Mouse (Mus musculus) liver, embryonic 15.5 days (tissue): ENCODE measurements around the gene Babam2. TPM values are rescaled to one million over a fixed set of nuclear protein-coding genes. Genes with fewer than 3 reads are reported as not detected.

Experiments
- ATAC-seq: fragments of 200-750 bp; cut with Nextera tagmentation; 2 replicates; pipeline ENCODE4 v1.8.0; 2017; ENCODE audit warnings: moderate number of reproducible peaks, mild to moderate bottlenecking, moderate library complexity; ENCODE audit not compliant: insufficient read depth
- H3K27ac ChIP-seq: fragments of 300-500 bp; sonication (generic); replicated peaks from 2 replicates; pipeline ENCODE4 v1.5.1; 2015; ENCODE audit warnings: mild to moderate bottlenecking, inconsistent platforms
- H3K27me3 ChIP-seq: fragments of 300-500 bp; sonication (generic); 2 replicates; pipeline ENCODE4 v1.6.1; 2015; ENCODE audit warnings: mild to moderate bottlenecking, inconsistent platforms
- H3K36me3 ChIP-seq: fragments of 300-500 bp; sonication (generic); replicated peaks from 2 replicates; pipeline ENCODE4 v1.6.1; 2015; ENCODE audit warnings: moderate library complexity, mild to moderate bottlenecking, inconsistent platforms
- H3K4me1 ChIP-seq: fragments of 300-500 bp; sonication (generic); replicated peaks from 2 replicates; pipeline ENCODE4 v1.6.1; 2015; ENCODE audit warnings: inconsistent platforms
- H3K4me2 ChIP-seq: fragments of 300-500 bp; sonication (generic); 2 replicates; pipeline ENCODE4 v1.6.1; 2015; ENCODE audit warnings: moderate library complexity, mild to moderate bottlenecking, inconsistent platforms
- H3K4me3 ChIP-seq: fragments of 300-500 bp; sonication (generic); replicated peaks from 2 replicates; pipeline ENCODE4 v1.5.1; 2015; ENCODE audit warnings: mild to moderate bottlenecking, inconsistent platforms
- H3K9ac ChIP-seq: fragments of 300-500 bp; sonication (generic); 2 replicates; pipeline ENCODE4 v1.6.1; 2015; ENCODE audit warnings: moderate library complexity, mild to moderate bottlenecking, inconsistent platforms
- H3K9me3 ChIP-seq: fragments of 300-500 bp; sonication (generic); replicated peaks from 2 replicates; pipeline ENCODE4 v1.6.1; 2016; ENCODE audit warnings: inconsistent platforms
- WGBS: fragments of 180-500 bp; shearing (Covaris S2); methylation state at CpG from one replicate; pipeline ENCODE4 v1.1.7; 2015; ENCODE audit warnings: mixed read lengths; ENCODE audit not compliant: insufficient replicate concordance; 5-methylcytosine and 5-hydroxymethylcytosine counted together
- polyA plus RNA-seq: library from polyadenylated mRNA; unstranded; fragments of >200 nt; fragmentation: Nextera tagmentation; extraction: Ambion mirVana; gene quantifications from 2 replicates; pipeline ENCODE4 v1.2.1, GENCODE M21; 2015

The Babam2 gene
- polyA plus RNA-seq, 1 experiment from 2014 or later, result 30.8 TPM

- H3K36me3 ChIP-seq, result no peaks in the 10 kb centered on the region
- H3K4me3 ChIP-seq, result no peak overlapping the region
- H3K4me2 ChIP-seq, result no peak overlapping the region
- no peaks in the 10 kb centered on the region for H3K9me3 ChIP-seq
- ATAC-seq, result no peak
- no peaks in the 10 kb centered on the region for H3K27me3 ChIP-seq
- no peak overlapping the region for H3K9ac ChIP-seq
- 51% methylated on average over 3 of the region's 3 CpGs for WGBS
- no peak overlapping the region for H3K27ac ChIP-seq
- H3K4me1 ChIP-seq, result no peaks in the 10 kb centered on the region
Measured at GRCm38 (mm10) chr5:31936523-31936922, 239.0 kb downstream of the Babam2 start.

- H3K9ac ChIP-seq, result no peak overlapping the region
- H3K4me2 ChIP-seq, result no peak overlapping the region
- H3K4me3 ChIP-seq, result no peak overlapping the region
- H3K27ac ChIP-seq, result no peak overlapping the region
- H3K36me3 ChIP-seq, result no peaks in the 10 kb centered on the region
- WGBS, result 68% methylated on average over 8 of the region's 8 CpGs
- no peaks in the 10 kb centered on the region for H3K9me3 ChIP-seq
- no peak for ATAC-seq
- H3K4me1 ChIP-seq, result no peaks in the 10 kb centered on the region
- no peaks in the 10 kb centered on the region for H3K27me3 ChIP-seq
Measured at GRCm38 (mm10) chr5:31940876-31941275, 243.4 kb downstream of the Babam2 start.

GRCm38 (mm10) chr5:31947185-31947584 lies 249.7 kb downstream of the Babam2 start:
- Histone ChIP-seq H3K9me3 (no peaks in the 10 kb centered on the region), H3K4me1 (no peaks in the 10 kb centered on the region), H3K36me3 (no peaks in the 10 kb centered on the region), H3K27me3 (no peaks in the 10 kb centered on the region), H3K4me3 (no peak overlapping the region), H3K9ac (no peak overlapping the region), H3K27ac (no peak overlapping the region), H3K4me2 (no peak overlapping the region)
- ATAC-seq, result no peak
- WGBS, result 55% methylated on average over 4 of the region's 4 CpGs

GRCm38 (mm10) chr5:31949389-31949788 lies 251.9 kb downstream of the Babam2 start:
- Histone ChIP-seq H3K36me3 (no peaks in the 10 kb centered on the region), H3K9me3 (no peaks in the 10 kb centered on the region), H3K27ac (no peak overlapping the region), H3K4me1 (no peaks in the 10 kb centered on the region), H3K27me3 (no peaks in the 10 kb centered on the region), H3K9ac (no peak overlapping the region), H3K4me3 (no peak overlapping the region), H3K4me2 (no peak overlapping the region)
- WGBS, result 62% methylated on average over 8 of the region's 8 CpGs
- ATAC-seq, result no peak

- Histone ChIP-seq H3K4me3 (no peak overlapping the region), H3K4me2 (no peak overlapping the region), H3K36me3 (no peaks in the 10 kb centered on the region), H3K27ac (no peak overlapping the region), H3K27me3 (no peaks in the 10 kb centered on the region), H3K4me1 (no peaks in the 10 kb centered on the region), H3K9me3 (no peaks in the 10 kb centered on the region), H3K9ac (no peak overlapping the region)
- 70% methylated on average over 4 of the region's 4 CpGs for WGBS
- ATAC-seq, result no peak
Measured at GRCm38 (mm10) chr5:31950532-31950931, 253.0 kb downstream of the Babam2 start.

GRCm38 (mm10) chr5:31955184-31955583 lies 257.7 kb downstream of the Babam2 start:
- Histone ChIP-seq H3K4me1 (no peaks in the 10 kb centered on the region), H3K27me3 (no peaks in the 10 kb centered on the region), H3K36me3 (no peaks in the 10 kb centered on the region), H3K9ac (no peak overlapping the region), H3K9me3 (no peaks in the 10 kb centered on the region), H3K4me2 (no peak overlapping the region), H3K4me3 (no peak overlapping the region), H3K27ac (no peak overlapping the region)
- 51% methylated on average over 3 of the region's 3 CpGs for WGBS
- no peak for ATAC-seq

GRCm38 (mm10) chr5:31956336-31956735 lies 258.9 kb downstream of the Babam2 start:
- Histone ChIP-seq H3K4me2 (no peak overlapping the region), H3K9me3 (no peaks in the 10 kb centered on the region), H3K9ac (no peak overlapping the region), H3K4me1 (no peaks in the 10 kb centered on the region), H3K27me3 (no peaks in the 10 kb centered on the region), H3K27ac (no peak overlapping the region), H3K4me3 (no peak overlapping the region), H3K36me3 (no peaks in the 10 kb centered on the region)
- ATAC-seq, result no peak
- 75% methylated on average over 3 of the region's 3 CpGs for WGBS

- Histone ChIP-seq H3K4me3 (no peak overlapping the region), H3K27me3 (no peaks in the 10 kb centered on the region), H3K9ac (no peak overlapping the region), H3K36me3 (no peaks in the 10 kb centered on the region), H3K9me3 (no peaks in the 10 kb centered on the region), H3K4me1 (no peaks in the 10 kb centered on the region), H3K27ac (no peak overlapping the region), H3K4me2 (no peak overlapping the region)
- WGBS, result 76% methylated on average over 8 of the region's 8 CpGs
- no peak for ATAC-seq
Measured at GRCm38 (mm10) chr5:31959886-31960285, 262.4 kb downstream of the Babam2 start.

GRCm38 (mm10) chr5:31961423-31961822 lies 263.9 kb downstream of the Babam2 start:
- Histone ChIP-seq H3K27ac (no peak overlapping the region), H3K4me3 (no peak overlapping the region), H3K9ac (no peak overlapping the region), H3K36me3 (no peaks in the 10 kb centered on the region), H3K4me2 (no peak overlapping the region), H3K4me1 (no peaks in the 10 kb centered on the region), H3K9me3 (no peaks in the 10 kb centered on the region), H3K27me3 (no peaks in the 10 kb centered on the region)
- ATAC-seq, result no peak
- WGBS, result 28% methylated on average over 2 of the region's 2 CpGs

GRCm38 (mm10) chr5:31962346-31962745 lies 264.9 kb downstream of the Babam2 start:
- Histone ChIP-seq H3K4me2 (no peak overlapping the region), H3K9ac (no peak overlapping the region), H3K27ac (no peak overlapping the region), H3K4me3 (no peak overlapping the region), H3K4me1 (no peaks in the 10 kb centered on the region), H3K36me3 (no peaks in the 10 kb centered on the region), H3K9me3 (no peaks in the 10 kb centered on the region), H3K27me3 (no peaks in the 10 kb centered on the region)
- WGBS, result 47% methylated on average over 3 of the region's 3 CpGs
- no peak for ATAC-seq

GRCm38 (mm10) chr5:31963352-31963751 lies 265.9 kb downstream of the Babam2 start:
- WGBS, result 73% methylated on average over 8 of the region's 8 CpGs
- Histone ChIP-seq H3K27me3 (no peaks in the 10 kb centered on the region), H3K9me3 (no peaks in the 10 kb centered on the region), H3K9ac (no peak overlapping the region), H3K4me1 (0 out of 2 replicates have a peak, but pooled peaks cover 4% of the 10 kb centered on the region), H3K4me2 (no peak overlapping the region), H3K36me3 (no peaks in the 10 kb centered on the region), H3K27ac (no peak overlapping the region), H3K4me3 (no peak overlapping the region)
- ATAC-seq, result no peak

GRCm38 (mm10) chr5:31963851-31964250 lies 266.4 kb downstream of the Babam2 start:
- no peaks in the 10 kb centered on the region for H3K36me3 ChIP-seq
- H3K27me3 ChIP-seq, result no peaks in the 10 kb centered on the region
- no peaks in the 10 kb centered on the region for H3K9me3 ChIP-seq
- 65% methylated on average over 2 of the region's 2 CpGs for WGBS
- H3K9ac ChIP-seq, result no peak overlapping the region
- no peak overlapping the region for H3K27ac ChIP-seq
- no peak for ATAC-seq
- no peak overlapping the region for H3K4me2 ChIP-seq
- 0 out of 2 replicates have a peak, but pooled peaks cover 4% of the 10 kb centered on the region for H3K4me1 ChIP-seq
- H3K4me3 ChIP-seq, result no peak overlapping the region
